Mouse (Mus musculus): ENCODE results near the gene St8sia1.

- TF ChIP-seq CTCF (IDR thresholded peaks at IDR 0.05; ENCODE audit: extremely low read depth, insufficient read depth, insufficient read length, insufficient replicate concordance): no peak
- no peak for TF ChIP-seq POLR2A (IDR thresholded peaks at IDR 0.05; ENCODE audit: low read depth, low read length)
Observed at GRCm38 (mm10) chr6:142852419-142853377, 111.6 kb downstream of the St8sia1 start.

All from spleen, adult 2 months (tissue).